Mouse (Mus musculus) brain, adult 2 months (tissue): ENCODE measurements around the gene Zfyve26.

Experiments used
- DNase-seq: peaks from one replicate; pipeline ENCODE4 v3.0.0; 2011; ENCODE audit warnings: low read depth, low spot score

Gene Zfyve26

GRCm38 (mm10) chr12:79296126-79296816 lies at the start of gene Zfyve26:
TSS of gene Zfyve26 (minus strand) at chr12:79296304.
- peak; percentile 99 for DNase-seq

- no peak for DNase-seq
Observed at GRCm38 (mm10) chr12:79341291-79341845, 45.3 kb upstream of the Zfyve26 start.

GRCm38 (mm10) chr12:79340513-79340912 lies 44.4 kb upstream of the Zfyve26 start:
- no peak for DNase-seq

- no peak for DNase-seq
Observed at GRCm38 (mm10) chr12:79338791-79339190, 42.7 kb upstream of the Zfyve26 start.

GRCm38 (mm10) chr12:79331722-79332121 lies 35.6 kb upstream of the Zfyve26 start:
- no peak for DNase-seq

GRCm38 (mm10) chr12:79330571-79330970 lies 34.5 kb upstream of the Zfyve26 start:
- DNase-seq: no peak

- DNase-seq: no peak
Observed at GRCm38 (mm10) chr12:79327868-79328267, 31.8 kb upstream of the Zfyve26 start.

GRCm38 (mm10) chr12:79326745-79327144 lies 30.6 kb upstream of the Zfyve26 start:
- DNase-seq: no peak

GRCm38 (mm10) chr12:79326236-79326635 lies 30.1 kb upstream of the Zfyve26 start:
- no peak for DNase-seq

- DNase-seq: peak; percentile 41
Observed at GRCm38 (mm10) chr12:79322539-79322938, 26.4 kb upstream of the Zfyve26 start.

GRCm38 (mm10) chr12:79320895-79321294 lies 24.8 kb upstream of the Zfyve26 start:
- peak; percentile 12 for DNase-seq

- no peak for DNase-seq
Observed at GRCm38 (mm10) chr12:79317339-79317738, 21.2 kb upstream of the Zfyve26 start.

- DNase-seq: no peak
Observed at GRCm38 (mm10) chr12:79313721-79314120, 17.6 kb upstream of the Zfyve26 start.

- DNase-seq: no peak
Observed at GRCm38 (mm10) chr12:79306013-79306412, 9.9 kb upstream of the Zfyve26 start.

GRCm38 (mm10) chr12:79305131-79305530 lies 9.0 kb upstream of the Zfyve26 start:
- DNase-seq: peak; percentile 15

GRCm38 (mm10) chr12:79301802-79302201 lies 5.7 kb upstream of the Zfyve26 start:
- peak; percentile 76 for DNase-seq

GRCm38 (mm10) chr12:79297884-79298636 lies 2.0 kb upstream of the Zfyve26 start:
- no peak for DNase-seq

GRCm38 (mm10) chr12:79297121-79297576 lies 1.0 kb upstream of the Zfyve26 start, which contains the start of gene Rad51b:
TSS of gene Rad51b (plus strand) at chr12:79297282.
- DNase-seq: peak; percentile 94

GRCm38 (mm10) chr12:79292874-79293273 lies 3.2 kb downstream of the Zfyve26 start:
- DNase-seq: no peak

GRCm38 (mm10) chr12:79282595-79282994 lies 13.5 kb downstream of the Zfyve26 start:
- DNase-seq: no peak

GRCm38 (mm10) chr12:79279513-79280115 lies 16.5 kb downstream of the Zfyve26 start:
- peak; percentile 54 for DNase-seq

- DNase-seq: no peak
Observed at GRCm38 (mm10) chr12:79272604-79273003, 23.5 kb downstream of the Zfyve26 start.
